Mouse (Mus musculus): ENCODE results near the gene Sema6b. TPM values are rescaled to one million over a fixed set of nuclear protein-coding genes. Genes with fewer than 3 reads are reported as not detected.

Gene Sema6b
- polyA plus RNA-seq (2014; fragmentation: Nextera tagmentation; extraction: Ambion mirVana): 1.4 and 1.5 TPM in 2 replicates

DNA sequence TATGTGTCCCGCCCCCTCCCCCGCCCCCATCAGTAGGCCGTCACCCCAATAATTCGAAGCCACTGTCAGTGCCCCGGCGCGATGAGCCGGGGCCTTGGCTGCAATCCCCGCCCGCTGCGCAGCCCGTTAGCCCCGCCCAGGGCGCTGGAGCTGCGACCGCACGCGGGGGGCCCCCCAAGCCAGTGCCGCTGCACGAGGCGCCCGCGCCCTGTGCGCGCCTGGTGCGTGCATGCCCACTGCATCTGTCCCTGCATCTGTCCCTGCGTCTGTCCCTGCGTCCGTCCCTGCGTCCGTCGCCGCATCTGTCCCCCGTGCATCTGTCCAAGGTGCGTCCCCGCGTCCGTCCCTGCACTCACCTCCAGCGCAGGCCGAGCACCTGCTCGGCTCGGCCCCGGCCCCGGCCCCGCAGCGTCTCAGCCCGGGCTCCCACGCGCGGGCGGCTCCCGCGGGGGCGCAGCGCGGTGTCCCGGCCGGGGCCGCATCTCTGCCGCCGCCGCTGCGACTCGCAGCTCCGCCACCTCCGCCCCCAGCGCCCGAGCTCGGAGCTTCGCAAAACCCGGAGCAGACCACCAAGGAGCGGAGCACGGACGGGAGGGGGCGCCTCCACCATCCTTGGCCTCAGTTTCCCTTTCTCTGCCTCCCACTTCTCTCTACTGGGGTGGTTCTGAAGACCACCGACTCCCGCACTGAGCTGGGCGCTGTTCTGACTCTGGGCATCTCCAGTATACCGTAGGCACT lies at the start of gene Sema6b:
Gene Sema6b (minus strand): TSS at position 486 of the 738 bp plus-strand sequence.
- Histone ChIP-seq H3K27me3 (replicated peaks; ENCODE audit: control insufficient read depth, insufficient read depth, low read length) (peaks cover 67% of the 10 kb centered on the region), H3K9ac (ENCODE audit: low read depth, low read length) (peak within 1 kb of the TSS; percentile 52), H3K36me3 (ENCODE audit: control insufficient read depth, insufficient read depth, low read length) (no peaks in the 10 kb centered on the region), H3K4me2 (peak within 1 kb of the TSS; percentile 99), H3K4me1 (replicated peaks; ENCODE audit: control insufficient read depth, insufficient read depth, low read length) (peaks cover 21% of the 10 kb centered on the region), H3K27ac (ENCODE audit: low read depth, low read length) (no peak within 1 kb of the TSS), H3K4me3 (ENCODE audit: low read depth, low read length) (peak within 1 kb of the TSS; percentile 70), H3K9me3 (ENCODE audit: control insufficient read depth, low read length) (no peaks in the 10 kb centered on the region)
- WGBS: 2% methylated on average over 65 of the region's 79 CpGs
- DNase-seq (ENCODE audit: low spot score) (peak; percentile 78), ATAC-seq (replicated peaks; ENCODE audit: low FRiP score) (peak; percentile 43)

DNA sequence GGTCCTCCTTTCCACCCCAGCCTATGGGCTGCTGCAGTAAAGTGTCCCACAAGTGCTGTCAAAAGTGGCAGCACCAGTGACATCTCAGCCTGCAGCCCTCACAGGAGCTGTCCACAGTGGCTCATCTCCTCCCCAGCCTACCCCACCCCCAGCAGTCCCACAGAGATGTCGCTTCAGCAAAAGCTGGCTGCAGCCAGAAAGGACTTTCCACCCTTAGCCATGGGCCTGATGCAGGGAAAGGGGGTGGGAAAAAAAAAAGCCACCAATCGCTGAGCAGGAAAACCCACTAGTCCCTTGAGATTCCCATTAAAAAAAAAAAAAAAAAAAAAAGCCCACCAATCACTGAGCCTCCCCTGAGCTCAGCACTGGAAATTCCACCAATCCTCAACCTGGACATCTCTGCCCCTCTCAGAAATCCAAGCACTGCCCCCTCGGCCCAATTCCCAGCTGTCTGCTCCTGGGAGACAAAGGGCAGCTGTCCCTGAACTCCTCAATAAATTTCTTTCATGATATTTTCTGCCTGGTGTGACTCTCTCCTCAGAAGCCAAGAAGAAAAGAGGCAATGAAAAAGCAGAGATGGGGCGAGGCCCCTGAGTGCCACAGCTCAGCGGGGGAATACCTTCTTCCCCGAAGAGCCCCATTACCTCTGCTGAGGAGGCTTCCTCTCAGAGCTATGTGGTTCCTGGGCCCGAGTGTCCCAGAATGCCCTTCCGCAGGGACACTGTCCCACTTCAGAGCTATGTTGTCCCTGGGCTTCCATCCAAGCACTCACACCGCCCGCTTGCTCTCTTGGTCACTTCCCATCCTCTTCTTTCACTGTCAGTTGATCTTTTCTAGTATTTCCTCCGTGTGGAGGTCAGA lies 45.4 kb upstream of the Sema6b start:
- H3K4me3 ChIP-seq (ENCODE audit: low read depth, low read length): no peak overlapping the region
- H3K27me3 ChIP-seq (replicated peaks; ENCODE audit: control insufficient read depth, insufficient read depth, low read length): no peaks in the 10 kb centered on the region
- ATAC-seq (replicated peaks; ENCODE audit: low FRiP score): no peak
- peaks cover 10% of the 10 kb centered on the region for H3K4me1 ChIP-seq (replicated peaks; ENCODE audit: control insufficient read depth, insufficient read depth, low read length)
- 58% methylated on average over 11 of the region's 11 CpGs for WGBS
- H3K9ac ChIP-seq (ENCODE audit: low read depth, low read length): no peak overlapping the region
- H3K27ac ChIP-seq (ENCODE audit: low read depth, low read length): 0 out of 2 replicates have a peak overlapping the region, but pooled peaks have one; percentile 15
- peaks cover 37% of the 10 kb centered on the region for H3K36me3 ChIP-seq (ENCODE audit: control insufficient read depth, insufficient read depth, low read length)
- H3K4me2 ChIP-seq: no peak overlapping the region; the same call in 1 of the 2 replicates
- DNase-seq (ENCODE audit: low spot score): no peak
- H3K9me3 ChIP-seq (ENCODE audit: control insufficient read depth, low read length): no peaks in the 10 kb centered on the region

DNA sequence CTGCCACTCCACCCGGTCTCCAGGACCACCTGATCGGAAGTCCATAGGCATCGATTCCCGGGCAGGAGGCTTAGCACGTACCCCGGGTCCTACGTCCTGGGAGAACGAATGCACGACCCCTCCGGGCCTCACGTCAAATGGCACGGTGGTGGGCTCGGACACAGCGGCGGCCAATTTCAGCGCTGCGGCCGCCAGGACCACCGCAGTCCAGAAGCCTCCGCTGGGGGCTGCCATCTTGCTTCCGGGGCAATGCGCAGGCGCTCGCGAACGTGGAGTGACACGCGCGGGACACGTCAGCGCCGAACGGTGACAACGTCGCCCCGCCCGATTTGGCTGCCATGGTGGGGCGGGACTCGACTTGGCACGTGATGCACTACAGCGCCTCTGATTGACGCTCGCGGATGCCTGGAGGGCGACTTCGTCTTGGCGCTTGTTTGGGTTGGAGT lies 43.5 kb upstream of the Sema6b start, which contains the start of gene Mydgf:
Gene Mydgf (minus strand): TSS at position 263 of the 446 bp plus-strand sequence.
- DNase-seq (ENCODE audit: low spot score) (peak; percentile 97), ATAC-seq (replicated peaks; ENCODE audit: low FRiP score) (peak; percentile 91)
- H3K4me2 ChIP-seq: peak within 1 kb of the TSS; percentile 72
- no peaks in the 10 kb centered on the region for H3K9me3 ChIP-seq (ENCODE audit: control insufficient read depth, low read length)
- peaks cover 10% of the 10 kb centered on the region for H3K4me1 ChIP-seq (replicated peaks; ENCODE audit: control insufficient read depth, insufficient read depth, low read length)
- H3K27ac ChIP-seq (ENCODE audit: low read depth, low read length): peak within 1 kb of the TSS; percentile 75
- peak within 1 kb of the TSS; percentile 86 for H3K9ac ChIP-seq (ENCODE audit: low read depth, low read length)
- peaks cover 41% of the 10 kb centered on the region for H3K36me3 ChIP-seq (ENCODE audit: control insufficient read depth, insufficient read depth, low read length)
- no peaks in the 10 kb centered on the region for H3K27me3 ChIP-seq (replicated peaks; ENCODE audit: control insufficient read depth, insufficient read depth, low read length)
- under 1% methylated on average over 47 of the region's 47 CpGs for WGBS
- peak within 1 kb of the TSS; percentile 90 for H3K4me3 ChIP-seq (ENCODE audit: low read depth, low read length)

DNA sequence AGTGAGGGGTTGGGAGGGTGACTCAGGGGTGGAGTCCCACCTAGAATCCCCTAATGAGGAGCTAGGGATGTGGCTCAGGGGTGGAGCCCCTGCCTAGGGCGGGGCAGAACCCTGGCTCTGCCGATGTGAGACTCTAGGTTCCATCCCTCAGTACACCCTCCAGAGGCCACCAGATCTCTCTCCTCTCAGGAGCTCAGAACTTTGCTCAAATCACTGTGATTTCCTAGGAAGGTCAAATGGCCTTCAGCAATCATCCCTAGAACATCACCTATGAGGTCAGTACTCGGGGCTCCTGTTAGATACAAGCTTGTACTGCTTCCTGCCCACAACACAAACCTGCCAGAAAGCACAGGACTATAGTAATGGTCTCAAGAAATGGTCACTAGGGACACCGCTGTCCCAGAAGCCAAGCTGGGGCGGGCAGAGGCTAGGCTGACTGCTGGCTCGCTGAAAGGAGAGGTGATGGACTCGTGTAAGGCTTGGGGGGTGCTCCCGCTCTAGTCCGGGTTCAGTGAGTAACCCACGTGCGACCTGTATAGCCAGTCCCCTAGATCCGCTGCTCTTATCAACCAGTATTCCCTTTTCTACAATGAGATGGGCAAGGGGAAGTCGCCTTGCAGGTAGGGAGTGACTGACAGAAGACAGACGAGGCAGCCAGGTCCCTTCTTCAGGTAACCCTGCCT lies 43.0 kb upstream of the Sema6b start:
- 3% methylated on average over 14 of the region's 14 CpGs for whole genome bisulfite sequencing
- Histone ChIP-seq H3K27me3 (replicated peaks; ENCODE audit: control insufficient read depth, insufficient read depth, low read length) (no peaks in the 10 kb centered on the region), H3K4me2 (peak overlapping the region; percentile 72), H3K36me3 (ENCODE audit: control insufficient read depth, insufficient read depth, low read length) (peaks cover 39% of the 10 kb centered on the region), H3K9ac (ENCODE audit: low read depth, low read length) (peak overlapping the region; percentile 86), H3K9me3 (ENCODE audit: control insufficient read depth, low read length) (no peaks in the 10 kb centered on the region), H3K4me1 (replicated peaks; ENCODE audit: control insufficient read depth, insufficient read depth, low read length) (peaks cover 10% of the 10 kb centered on the region), H3K27ac (ENCODE audit: low read depth, low read length) (peak overlapping the region; percentile 75), H3K4me3 (ENCODE audit: low read depth, low read length) (peak overlapping the region; percentile 90)
- DNase-seq (ENCODE audit: low spot score): peak; percentile 52
- peak; percentile 65 for ATAC-seq (replicated peaks; ENCODE audit: low FRiP score)

GRCm38 (mm10) chr17:56175416-56175815 lies 35.3 kb upstream of the Sema6b start:
- Histone ChIP-seq H3K9me3 (ENCODE audit: control insufficient read depth, low read length) (no peaks in the 10 kb centered on the region), H3K4me2 (no peak overlapping the region), H3K4me1 (replicated peaks; ENCODE audit: control insufficient read depth, insufficient read depth, low read length) (no peaks in the 10 kb centered on the region; the same call in 1 of the 2 replicates), H3K27ac (ENCODE audit: low read depth, low read length) (no peak overlapping the region), H3K36me3 (ENCODE audit: control insufficient read depth, insufficient read depth, low read length) (peaks cover 41% of the 10 kb centered on the region), H3K9ac (ENCODE audit: low read depth, low read length) (no peak overlapping the region), H3K27me3 (replicated peaks; ENCODE audit: control insufficient read depth, insufficient read depth, low read length) (no peaks in the 10 kb centered on the region), H3K4me3 (ENCODE audit: low read depth, low read length) (no peak overlapping the region)
- WGBS: 94% methylated on average over 3 of the region's 3 CpGs
- DNase-seq (ENCODE audit: low spot score): no peak
- no peak for ATAC-seq (replicated peaks; ENCODE audit: low FRiP score)

- no peak overlapping the region for H3K4me2 ChIP-seq
- H3K27me3 ChIP-seq (replicated peaks; ENCODE audit: control insufficient read depth, insufficient read depth, low read length): no peaks in the 10 kb centered on the region
- no peak overlapping the region for H3K27ac ChIP-seq (ENCODE audit: low read depth, low read length)
- H3K9me3 ChIP-seq (ENCODE audit: control insufficient read depth, low read length): no peaks in the 10 kb centered on the region
- no peak overlapping the region for H3K4me3 ChIP-seq (ENCODE audit: low read depth, low read length)
- no peak overlapping the region for H3K9ac ChIP-seq (ENCODE audit: low read depth, low read length)
- peaks cover 2% of the 10 kb centered on the region for H3K4me1 ChIP-seq (replicated peaks; ENCODE audit: control insufficient read depth, insufficient read depth, low read length)
- 0 out of 2 replicates have a peak, but pooled peaks have one; percentile 1 for ATAC-seq (replicated peaks; ENCODE audit: low FRiP score)
- no peak for DNase-seq (ENCODE audit: low spot score)
- peaks cover 27% of the 10 kb centered on the region for H3K36me3 ChIP-seq (ENCODE audit: control insufficient read depth, insufficient read depth, low read length)
- WGBS: 55% methylated on average over 10 of the region's 10 CpGs
Observed at GRCm38 (mm10) chr17:56173401-56174046, 33.4 kb upstream of the Sema6b start.

DNA sequence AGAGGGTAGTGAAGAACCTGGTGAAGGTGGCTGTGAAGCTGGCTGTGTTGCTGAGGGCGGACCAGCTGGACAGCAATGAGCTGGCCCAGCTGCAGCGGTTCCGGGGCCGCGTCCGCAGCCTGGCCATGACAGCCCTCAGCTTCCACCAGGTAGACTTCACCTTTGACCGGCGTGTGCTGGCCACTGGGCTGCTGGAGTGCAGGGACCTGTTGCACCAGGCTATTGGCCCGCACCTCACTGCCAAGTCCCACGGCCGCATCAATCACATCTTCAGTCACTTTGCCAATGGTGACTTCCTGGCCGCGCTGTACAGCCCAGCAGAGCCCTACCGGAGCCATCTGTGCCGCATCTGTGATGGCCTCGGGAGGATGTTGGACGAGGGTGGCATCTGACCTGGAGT lies 31.7 kb upstream of the Sema6b start:
- Histone ChIP-seq H3K36me3 (ENCODE audit: control insufficient read depth, insufficient read depth, low read length) (peaks cover 14% of the 10 kb centered on the region), H3K27ac (ENCODE audit: low read depth, low read length) (no peak overlapping the region), H3K9ac (ENCODE audit: low read depth, low read length) (no peak overlapping the region), H3K4me1 (replicated peaks; ENCODE audit: control insufficient read depth, insufficient read depth, low read length) (peaks cover 2% of the 10 kb centered on the region), H3K4me3 (ENCODE audit: low read depth, low read length) (no peak overlapping the region), H3K27me3 (replicated peaks; ENCODE audit: control insufficient read depth, insufficient read depth, low read length) (no peaks in the 10 kb centered on the region), H3K9me3 (ENCODE audit: control insufficient read depth, low read length) (no peaks in the 10 kb centered on the region), H3K4me2 (no peak overlapping the region)
- 89% methylated on average over 17 of the region's 17 CpGs for WGBS
- ATAC-seq (replicated peaks; ENCODE audit: low FRiP score) (no peak), DNase-seq (ENCODE audit: low spot score) (no peak)

- Histone ChIP-seq H3K4me3 (ENCODE audit: low read depth, low read length) (no peak overlapping the region), H3K9ac (ENCODE audit: low read depth, low read length) (no peak overlapping the region), H3K36me3 (ENCODE audit: control insufficient read depth, insufficient read depth, low read length) (peaks cover 10% of the 10 kb centered on the region), H3K4me2 (no peak overlapping the region), H3K27me3 (replicated peaks; ENCODE audit: control insufficient read depth, insufficient read depth, low read length) (no peaks in the 10 kb centered on the region), H3K9me3 (ENCODE audit: control insufficient read depth, low read length) (no peaks in the 10 kb centered on the region), H3K27ac (ENCODE audit: low read depth, low read length) (no peak overlapping the region), H3K4me1 (replicated peaks; ENCODE audit: control insufficient read depth, insufficient read depth, low read length) (peaks cover 2% of the 10 kb centered on the region)
- no peak for DNase-seq (ENCODE audit: low spot score)
- ATAC-seq (replicated peaks; ENCODE audit: low FRiP score): no peak
- 83% methylated on average over 9 of the region's 9 CpGs for WGBS
Observed at GRCm38 (mm10) chr17:56171456-56171855, 31.3 kb upstream of the Sema6b start.

Data from liver, embryonic 11.5 days (tissue).